Mouse (Mus musculus) midbrain, postnatal 0 days (tissue): Measurements from ENCODE around the gene Vrk2. TPM values are rescaled to one million over a fixed set of nuclear protein-coding genes. Genes with fewer than 3 reads are reported as not detected.

Experiments used
- ATAC-seq: fragments of 200-750 bp; cut with Nextera tagmentation; 2 replicates; pipeline ENCODE4 v1.8.0; 2017; ENCODE audit warnings: moderate number of reproducible peaks, mild to moderate bottlenecking, moderate TSS enrichment, moderate library complexity; ENCODE audit not compliant: low FRiP score
- DNase-seq: peaks from one replicate; pipeline ENCODE4 v3.0.0-alpha.2; 2015; ENCODE audit warnings: low spot score
- H3K27ac ChIP-seq: fragments of 300-500 bp; sonication (generic); 2 replicates; pipeline ENCODE4 v1.5.1; 2014; ENCODE audit warnings: low read depth, mild to moderate bottlenecking, low read length, mixed read lengths
- H3K27me3 ChIP-seq: fragments of 300-500 bp; sonication (generic); 2 replicates; pipeline ENCODE4 v1.6.1; 2014; ENCODE audit warnings: low read length, control low read depth, mixed read lengths; ENCODE audit not compliant: insufficient read depth
- H3K36me3 ChIP-seq: fragments of 300-500 bp; sonication (generic); 2 replicates; pipeline ENCODE4 v1.6.1; 2014; ENCODE audit warnings: low read length, control low read depth, mixed read lengths; ENCODE audit not compliant: insufficient read depth
- H3K4me1 ChIP-seq: fragments of 300-500 bp; sonication (generic); 2 replicates; pipeline ENCODE4 v1.6.1; 2014; ENCODE audit warnings: mild to moderate bottlenecking, control low read depth, antibody characterized with exemption, low read length, mixed read lengths; ENCODE audit not compliant: insufficient read depth
- H3K4me2 ChIP-seq: fragments of 300-500 bp; sonication (generic); 2 replicates; pipeline ENCODE4 v1.6.1; 2014; ENCODE audit warnings: low read depth, mild to moderate bottlenecking, low read length, mixed read lengths; ENCODE audit not compliant: poor library complexity, severe bottlenecking
- H3K4me3 ChIP-seq: fragments of 300-500 bp; sonication (generic); 2 replicates; pipeline ENCODE4 v1.5.1; 2014; ENCODE audit warnings: low read depth, mild to moderate bottlenecking, low read length, moderate library complexity
- H3K9ac ChIP-seq: fragments of 300-500 bp; sonication (generic); replicated peaks from 2 replicates; pipeline ENCODE4 v1.6.1; 2014; ENCODE audit warnings: mild to moderate bottlenecking, low read length, moderate library complexity, mixed read lengths; ENCODE audit not compliant: poor library complexity, severe bottlenecking
- H3K9me3 ChIP-seq: fragments of 300-500 bp; sonication (generic); 2 replicates; pipeline ENCODE4 v1.6.1; 2016; ENCODE audit warnings: low read length, control low read depth
- CTCF ChIP-seq: IDR thresholded peaks from 2 replicates; pipeline ENCODE4 v1.5.1; 2016; ENCODE audit warnings: antibody characterized with exemption, mild to moderate bottlenecking
- WGBS: fragments of 180-500 bp; shearing (Covaris S2); extraction: QIAGEN DNeasy Blood & Tissue Kit; methylation state at CpG from one replicate; pipeline ENCODE4 v1.1.7; 2014; 5-methylcytosine and 5-hydroxymethylcytosine counted together
- polyA plus RNA-seq: library from polyadenylated mRNA; unstranded; fragments of >200 nt; fragmentation: Nextera tagmentation; extraction: Ambion mirVana; gene quantifications from 2 replicates; pipeline ENCODE4 v1.2.1, GENCODE M21; 2015
- total RNA-seq: library from RNA; depleted of rRNA; stranded (reverse); fragments of >200 nt; gene quantifications from 2 replicates; pipeline ENCODE4 v1.2.3, GENCODE M21; 2014

Gene Vrk2
- total and polyA plus RNA-seq, 2 experiments from 2014 or later, result 1.9 to 2.6 TPM

- WGBS, result 89% methylated on average over 5 of the region's 5 CpGs
- DNase-seq (no peak), ATAC-seq (no peak)
- no peaks in the 10 kb centered on the region for H3K36me3 ChIP-seq
- no peaks in the 10 kb centered on the region for H3K9me3 ChIP-seq
- H3K27me3 ChIP-seq, result no peaks in the 10 kb centered on the region
- no peak overlapping the region for H3K9ac ChIP-seq
- no peaks in the 10 kb centered on the region for H3K4me1 ChIP-seq
- H3K4me2 ChIP-seq, result no peak overlapping the region
- no peak overlapping the region for H3K4me3 ChIP-seq
- no peak overlapping the region for H3K27ac ChIP-seq
- TF ChIP-seq CTCF, result no peak
These were observed 60.6 kb downstream of the Vrk2 start for GRCm38 (mm10) chr11:26532994-26533827.

DNA sequence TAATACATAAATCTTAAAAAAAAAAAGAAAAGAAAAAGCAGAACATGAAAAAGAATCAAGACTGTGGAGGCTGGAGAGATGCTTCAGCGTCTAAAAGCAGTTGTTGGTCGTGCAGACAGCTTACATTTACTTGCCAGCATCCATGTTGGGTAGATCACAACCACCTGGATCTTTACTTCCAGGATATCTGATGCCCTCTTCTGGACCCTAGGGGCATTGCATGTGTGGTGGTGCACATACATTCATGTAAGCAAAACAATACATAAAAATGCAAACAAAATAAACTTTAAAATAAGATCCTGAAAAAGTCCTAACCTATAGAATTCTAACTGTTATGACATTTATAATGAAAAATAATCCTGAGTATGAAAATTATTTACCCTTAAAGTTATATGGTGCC, 66.9 kb downstream of the Vrk2 start:
- Histone ChIP-seq H3K4me3 (no peak overlapping the region), H3K9ac (no peak overlapping the region), H3K4me2 (no peak overlapping the region), H3K4me1 (no peaks in the 10 kb centered on the region), H3K36me3 (no peaks in the 10 kb centered on the region), H3K9me3 (no peaks in the 10 kb centered on the region), H3K27me3 (no peaks in the 10 kb centered on the region), H3K27ac (no peak overlapping the region)
- TF ChIP-seq CTCF, result no peak
- DNase-seq (no peak), ATAC-seq (no peak)
- WGBS, result 96% methylated on average over 2 of the region's 2 CpGs

GRCm38 (mm10) chr11:26518991-26519390, 74.8 kb downstream of the Vrk2 start:
- no peaks in the 10 kb centered on the region for H3K27me3 ChIP-seq
- no peak overlapping the region for H3K4me3 ChIP-seq
- no peak overlapping the region for H3K27ac ChIP-seq
- no peaks in the 10 kb centered on the region for H3K9me3 ChIP-seq
- DNase-seq (no peak), ATAC-seq (no peak)
- H3K36me3 ChIP-seq, result no peaks in the 10 kb centered on the region
- H3K4me1 ChIP-seq, result no peaks in the 10 kb centered on the region
- no peak for TF ChIP-seq CTCF
- H3K9ac ChIP-seq, result no peak overlapping the region
- no peak overlapping the region for H3K4me2 ChIP-seq
- 82% methylated on average over 3 of the region's 3 CpGs for WGBS

- Histone ChIP-seq H3K4me2 (no peak overlapping the region), H3K9ac (no peak overlapping the region), H3K4me3 (no peak overlapping the region), H3K27me3 (no peaks in the 10 kb centered on the region), H3K9me3 (no peaks in the 10 kb centered on the region), H3K4me1 (no peaks in the 10 kb centered on the region), H3K36me3 (no peaks in the 10 kb centered on the region), H3K27ac (no peak overlapping the region)
- 73% methylated on average over 2 of the region's 2 CpGs for WGBS
- ATAC-seq (no peak), DNase-seq (no peak)
- no peak for TF ChIP-seq CTCF
These were observed 77.7 kb downstream of the Vrk2 start for GRCm38 (mm10) chr11:26516086-26516485.

DNA sequence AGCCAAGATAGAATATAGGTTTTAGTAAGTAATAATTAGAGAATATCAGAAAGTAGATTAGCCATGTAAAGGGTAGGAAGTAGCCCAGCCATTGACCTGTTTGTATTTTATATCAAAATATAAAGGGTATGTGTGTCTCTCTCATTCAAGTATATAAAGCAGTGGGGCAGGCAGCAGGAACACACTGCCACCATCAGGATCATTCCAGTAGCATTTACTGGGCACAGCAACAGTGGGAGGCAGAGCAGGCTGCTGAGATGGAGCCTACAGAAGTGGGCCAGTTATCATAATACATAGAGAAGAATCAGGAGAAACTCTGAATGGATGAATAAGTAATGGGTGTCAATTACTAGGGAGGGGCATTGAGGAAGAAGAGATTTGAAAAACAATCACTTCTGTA, 80.1 kb downstream of the Vrk2 start:
- Histone ChIP-seq H3K36me3 (no peaks in the 10 kb centered on the region), H3K4me1 (no peaks in the 10 kb centered on the region), H3K4me2 (no peak overlapping the region), H3K27ac (no peak overlapping the region), H3K9ac (no peak overlapping the region), H3K9me3 (no peaks in the 10 kb centered on the region), H3K4me3 (no peak overlapping the region), H3K27me3 (no peaks in the 10 kb centered on the region)
- DNase-seq (no peak), ATAC-seq (no peak)
- TF ChIP-seq CTCF, result peak; percentile 47

DNA sequence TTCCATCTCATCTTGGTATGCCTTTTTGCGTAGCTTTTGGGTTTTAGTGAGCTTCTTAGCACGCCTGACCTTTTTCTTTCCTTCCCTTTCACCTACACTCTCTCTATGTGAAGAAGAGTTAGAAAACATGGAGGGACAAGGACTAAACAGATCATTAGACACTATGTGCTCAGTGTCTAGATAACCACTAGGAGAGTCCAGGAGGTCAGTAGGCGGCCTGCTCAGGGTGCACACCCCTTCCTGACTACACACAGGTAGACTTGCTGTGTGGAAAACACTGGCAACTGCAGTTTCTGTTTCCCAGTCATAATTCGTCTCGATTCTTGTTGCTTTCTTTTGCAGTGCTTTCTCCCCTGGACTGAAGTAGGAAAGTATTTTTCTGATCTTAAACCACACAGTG, 97.8 kb downstream of the Vrk2 start:
- Histone ChIP-seq H3K9me3 (no peaks in the 10 kb centered on the region), H3K9ac (no peak overlapping the region), H3K4me3 (no peak overlapping the region), H3K36me3 (no peaks in the 10 kb centered on the region), H3K4me2 (no peak overlapping the region), H3K4me1 (no peaks in the 10 kb centered on the region), H3K27ac (no peak overlapping the region), H3K27me3 (no peaks in the 10 kb centered on the region)
- no peak for ATAC-seq
- no peak for DNase-seq
- 86% methylated on average over 5 of the region's 5 CpGs for WGBS
- no peak for TF ChIP-seq CTCF
